Mouse (Mus musculus) limb, embryonic 14.5 days (tissue): ENCODE measurements at regions not wholly inside any gene's neighbourhood (a gene's known extent, or its start where the extent isn't known, plus 50 kb on each side); places are given as distances from the start of the nearest gene placed in this dataset.
A peak's percentile ranks its signal among the peaks of the same experiment; 100 is the strongest.

Experiments
- ATAC-seq: fragments of 200-750 bp; cut with Nextera tagmentation; 2 replicates; pipeline ENCODE4 v1.8.0; 2017; ENCODE audit warnings: low read depth, moderate number of reproducible peaks, moderate TSS enrichment; ENCODE audit not compliant: low FRiP score
- DNase-seq: peaks from one replicate; pipeline ENCODE4 v3.0.0-alpha.2; 2015; ENCODE audit warnings: low spot score
- H3K27ac ChIP-seq: fragments of 300-500 bp; sonication (generic); replicated peaks from 2 replicates; pipeline ENCODE4 v1.5.1; 2014; ENCODE audit warnings: low read depth, mild to moderate bottlenecking, low read length, moderate library complexity, mixed read lengths
- H3K27me3 ChIP-seq: fragments of 300-500 bp; sonication (generic); 2 replicates; pipeline ENCODE4 v1.6.1; 2014; ENCODE audit warnings: low read length, mixed read lengths; ENCODE audit not compliant: control insufficient read depth, insufficient read depth
- H3K36me3 ChIP-seq: fragments of 300-500 bp; sonication (generic); 2 replicates; pipeline ENCODE4 v1.6.1; 2014; ENCODE audit warnings: mild to moderate bottlenecking, low read length, moderate library complexity, mixed read lengths; ENCODE audit not compliant: control insufficient read depth, insufficient read depth
- H3K4me1 ChIP-seq: fragments of 300-500 bp; sonication (generic); 2 replicates; pipeline ENCODE4 v1.6.1; 2014; ENCODE audit warnings: antibody characterized with exemption, low read length, mixed read lengths; ENCODE audit not compliant: control insufficient read depth, insufficient read depth
- H3K4me2 ChIP-seq: fragments of 300-500 bp; sonication (generic); replicated peaks from 2 replicates; pipeline ENCODE4 v1.6.1; 2014; ENCODE audit warnings: low read depth, mild to moderate bottlenecking, low read length, moderate library complexity; ENCODE audit not compliant: severe bottlenecking
- H3K4me3 ChIP-seq: fragments of 300-500 bp; sonication (generic); replicated peaks from 2 replicates; pipeline ENCODE4 v1.5.1; 2014; ENCODE audit warnings: low read length
- H3K9ac ChIP-seq: fragments of 300-500 bp; sonication (generic); 2 replicates; pipeline ENCODE4 v1.6.1; 2014; ENCODE audit warnings: mild to moderate bottlenecking, low read depth, low read length, moderate library complexity; ENCODE audit not compliant: severe bottlenecking
- H3K9me3 ChIP-seq: fragments of 300-500 bp; sonication (generic); 2 replicates; pipeline ENCODE4 v1.6.1; 2016; ENCODE audit warnings: low read length; ENCODE audit not compliant: control insufficient read depth
- POLR2A ChIP-seq: fragments of 200-500 bp; IDR thresholded peaks from 2 replicates; pipeline ENCODE4 v1.8.0; 2012; ENCODE audit warnings: inconsistent platforms, mild to moderate bottlenecking, moderate library complexity, borderline replicate concordance; ENCODE audit not compliant: insufficient read depth, insufficient read length; ENCODE audit errors: extremely low read depth
- WGBS: fragments of 180-500 bp; shearing (Covaris S2); extraction: QIAGEN DNeasy Blood & Tissue Kit; methylation state at CpG from one replicate; pipeline ENCODE4 v1.1.7; 2014; 5-methylcytosine and 5-hydroxymethylcytosine counted together

GRCm38 (mm10) chr6:11594936-11595335 lies 312.4 kb downstream of the Ndufa4 start:
- Histone ChIP-seq H3K4me1 (peaks cover 9% of the 10 kb centered on the region; the same call in 1 of the 2 replicates), H3K9ac (no peak overlapping the region), H3K27me3 (no peaks in the 10 kb centered on the region), H3K4me2 (no peak overlapping the region), H3K27ac (no peak overlapping the region), H3K36me3 (no peaks in the 10 kb centered on the region), H3K4me3 (no peak overlapping the region), H3K9me3 (no peaks in the 10 kb centered on the region)
- WGBS = 22% methylated on average over 2 of the region's 2 CpGs
- no peak for DNase-seq
- TF ChIP-seq POLR2A = no peak
- no peak for ATAC-seq

GRCm38 (mm10) chr6:11593583-11594271 lies 313.6 kb downstream of the Ndufa4 start:
- TF ChIP-seq POLR2A = no peak
- Histone ChIP-seq H3K4me3 (0 out of 2 replicates have a peak overlapping the region, but pooled peaks have one; percentile 11), H3K9me3 (no peaks in the 10 kb centered on the region), H3K27ac (peak overlapping the region; percentile 26; the same call in 1 of the 2 replicates), H3K4me2 (peak overlapping the region; percentile 39), H3K9ac (no peak overlapping the region), H3K27me3 (no peaks in the 10 kb centered on the region), H3K36me3 (no peaks in the 10 kb centered on the region), H3K4me1 (peaks cover 9% of the 10 kb centered on the region; the same call in 1 of the 2 replicates)
- 19% methylated on average over 14 of the region's 14 CpGs for WGBS
- ATAC-seq = peak; percentile 65
- DNase-seq = peak; percentile 8

- Histone ChIP-seq H3K27ac (no peak overlapping the region), H3K4me1 (no peaks in the 10 kb centered on the region), H3K36me3 (no peaks in the 10 kb centered on the region), H3K9ac (no peak overlapping the region), H3K4me3 (no peak overlapping the region), H3K27me3 (no peaks in the 10 kb centered on the region), H3K4me2 (no peak overlapping the region), H3K9me3 (no peaks in the 10 kb centered on the region)
- DNase-seq = no peak
- TF ChIP-seq POLR2A = no peak
- ATAC-seq = no peak
- WGBS = 85% methylated on average over 5 of the region's 5 CpGs
These were observed 331.2 kb downstream of the Ndufa4 start for GRCm38 (mm10) chr6:11576091-11576490.

GRCm38 (mm10) chr6:11565246-11565645 lies 342.1 kb downstream of the Ndufa4 start:
- no peak overlapping the region for H3K9ac ChIP-seq
- H3K36me3 ChIP-seq = no peaks in the 10 kb centered on the region
- no peak overlapping the region for H3K4me3 ChIP-seq
- ATAC-seq = no peak
- no peak for TF ChIP-seq POLR2A
- no peaks in the 10 kb centered on the region for H3K27me3 ChIP-seq
- H3K4me2 ChIP-seq = no peak overlapping the region
- 94% methylated on average over 2 of the region's 2 CpGs for WGBS
- H3K4me1 ChIP-seq = no peaks in the 10 kb centered on the region
- DNase-seq = no peak
- no peak overlapping the region for H3K27ac ChIP-seq
- no peaks in the 10 kb centered on the region for H3K9me3 ChIP-seq

- Histone ChIP-seq H3K27ac (no peak overlapping the region), H3K4me2 (no peak overlapping the region), H3K9me3 (no peaks in the 10 kb centered on the region), H3K4me1 (no peaks in the 10 kb centered on the region), H3K27me3 (no peaks in the 10 kb centered on the region), H3K9ac (no peak overlapping the region), H3K4me3 (no peak overlapping the region), H3K36me3 (no peaks in the 10 kb centered on the region)
- no peak for DNase-seq
- no peak for ATAC-seq
- TF ChIP-seq POLR2A = no peak
These were observed 356.8 kb downstream of the Ndufa4 start for GRCm38 (mm10) chr6:11550473-11550872.

GRCm38 (mm10) chr6:11547318-11547717 lies 360.0 kb downstream of the Ndufa4 start:
- no peak overlapping the region for H3K4me3 ChIP-seq
- TF ChIP-seq POLR2A = no peak
- H3K27ac ChIP-seq = no peak overlapping the region
- no peaks in the 10 kb centered on the region for H3K36me3 ChIP-seq
- H3K9me3 ChIP-seq = no peaks in the 10 kb centered on the region
- no peak overlapping the region for H3K4me2 ChIP-seq
- H3K27me3 ChIP-seq = no peaks in the 10 kb centered on the region
- ATAC-seq (no peak), DNase-seq (no peak)
- no peak overlapping the region for H3K9ac ChIP-seq
- no peaks in the 10 kb centered on the region for H3K4me1 ChIP-seq
